Mouse (Mus musculus) midbrain, embryonic 10.5 days (tissue): ENCODE measurements around the gene Acmsd. TPM values are rescaled to one million over a fixed set of nuclear protein-coding genes. Genes with fewer than 3 reads are reported as not detected.

Source experiments
- DNase-seq: peaks from one replicate; pipeline ENCODE4 v3.0.0-alpha.2; 2017; ENCODE audit warnings: low spot score
- H3K27ac ChIP-seq: fragments of 300-500 bp; sonication (generic); replicated peaks from 2 replicates; pipeline ENCODE4 v1.5.1; 2016; ENCODE audit warnings: mild to moderate bottlenecking
- H3K27me3 ChIP-seq: fragments of 300-500 bp; sonication (generic); 2 replicates; pipeline ENCODE4 v1.6.1; 2016; ENCODE audit warnings: low read depth, mild to moderate bottlenecking; ENCODE audit not compliant: poor library complexity, severe bottlenecking
- H3K36me3 ChIP-seq: fragments of 300-500 bp; sonication (generic); 2 replicates; pipeline ENCODE4 v1.6.1; 2016; ENCODE audit warnings: mild to moderate bottlenecking, moderate library complexity
- H3K4me1 ChIP-seq: fragments of 300-500 bp; sonication (generic); 2 replicates; pipeline ENCODE4 v1.6.1; 2016
- H3K4me3 ChIP-seq: fragments of 300-500 bp; sonication (generic); 2 replicates; pipeline ENCODE4 v1.5.1; 2016; ENCODE audit warnings: mild to moderate bottlenecking, moderate library complexity
- H3K9me3 ChIP-seq: fragments of 300-500 bp; sonication (generic); replicated peaks from 2 replicates; pipeline ENCODE4 v1.6.1; 2016; ENCODE audit warnings: mild to moderate bottlenecking
- WGBS: fragments of 180-500 bp; shearing (Covaris S2); methylation state at CpG from one replicate; pipeline ENCODE4 v1.1.7; 2016; 5-methylcytosine and 5-hydroxymethylcytosine counted together
- polyA plus RNA-seq: library from polyadenylated mRNA; unstranded; fragments of >200 nt; fragmentation: Nextera tagmentation; extraction: Ambion mirVana; gene quantifications from 2 replicates; pipeline ENCODE4 v1.2.1, GENCODE M21; 2016

Acmsd gene
- polyA plus RNA-seq, 1 experiment from 2014 or later: 0.20 TPM

DNA sequence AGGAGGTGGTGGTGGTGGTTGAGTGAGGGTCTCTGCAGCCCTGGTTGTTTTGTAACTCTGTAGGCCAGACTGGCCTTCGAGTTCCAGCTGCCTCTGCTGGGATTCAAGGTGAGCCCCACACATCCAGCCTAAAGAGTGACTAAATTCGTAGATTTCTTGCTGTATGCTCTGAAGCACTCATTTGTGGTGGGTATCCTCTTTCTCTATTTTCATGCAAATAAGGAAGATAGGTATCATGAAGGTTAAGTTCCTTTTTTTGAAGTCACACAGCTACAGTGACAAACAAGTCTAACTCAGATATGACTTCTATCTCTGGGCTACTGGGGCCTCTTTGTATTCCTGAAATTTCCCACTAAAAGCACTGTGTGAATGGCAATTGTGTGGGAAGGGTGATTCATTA is 51.6 kb downstream of the Acmsd start:
- WGBS: 82% methylated on average over 2 of the region's 2 CpGs
- H3K4me3 ChIP-seq: no peak overlapping the region
- no peaks in the 10 kb centered on the region for H3K9me3 ChIP-seq
- peaks cover 40% of the 10 kb centered on the region for H3K36me3 ChIP-seq
- no peak for DNase-seq
- no peaks in the 10 kb centered on the region for H3K27me3 ChIP-seq
- no peak overlapping the region for H3K27ac ChIP-seq
- H3K4me1 ChIP-seq: peaks cover 52% of the 10 kb centered on the region

DNA sequence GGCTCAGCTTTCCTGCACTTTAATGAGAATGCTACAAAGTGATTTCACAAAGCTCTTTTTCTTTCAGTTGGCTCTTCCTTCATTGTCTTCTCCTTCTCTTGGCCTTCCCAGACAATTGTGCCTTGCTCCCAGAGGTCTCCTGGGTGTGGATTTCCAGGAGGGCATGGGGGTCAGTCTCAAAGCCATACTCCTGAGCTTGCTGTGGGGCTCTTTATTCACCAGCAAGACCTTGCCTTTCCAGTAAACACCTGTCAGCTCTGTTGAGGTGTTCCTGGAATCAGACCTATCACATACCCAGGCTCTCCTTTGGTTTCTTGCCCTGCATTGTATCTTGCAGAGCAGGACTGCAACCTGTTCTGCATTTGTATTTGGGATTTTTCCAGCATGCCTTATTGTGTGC is 54.6 kb downstream of the Acmsd start:
- H3K27me3 ChIP-seq: no peaks in the 10 kb centered on the region
- H3K4me1 ChIP-seq: peaks cover 40% of the 10 kb centered on the region
- peaks cover 25% of the 10 kb centered on the region for H3K36me3 ChIP-seq
- no peak for DNase-seq
- H3K27ac ChIP-seq: no peak overlapping the region
- no peak overlapping the region for H3K4me3 ChIP-seq
- H3K9me3 ChIP-seq: no peaks in the 10 kb centered on the region

DNA sequence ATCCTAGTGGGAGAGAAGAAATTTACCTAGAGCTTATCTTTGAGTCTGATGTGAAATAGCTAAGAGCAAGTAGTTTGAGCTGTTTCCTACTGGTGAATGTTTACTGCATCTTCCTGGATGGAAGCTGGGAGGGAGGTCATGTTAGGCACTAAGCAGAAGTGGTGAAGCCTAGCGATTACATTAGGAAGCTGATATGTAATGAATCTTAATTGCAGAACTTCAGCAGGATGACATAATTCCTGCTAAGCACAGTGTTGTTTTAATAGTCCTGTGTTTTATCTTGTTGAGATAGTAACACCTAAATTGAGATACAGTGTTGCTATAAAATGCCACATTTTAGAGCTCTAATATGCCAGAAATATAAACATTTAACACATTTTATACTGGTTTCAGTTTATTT is 56.7 kb downstream of the Acmsd start:
- H3K36me3 ChIP-seq: peaks cover 16% of the 10 kb centered on the region
- 90% methylated on average over 1 of the region's 1 CpGs for WGBS
- no peak overlapping the region for H3K27ac ChIP-seq

DNA sequence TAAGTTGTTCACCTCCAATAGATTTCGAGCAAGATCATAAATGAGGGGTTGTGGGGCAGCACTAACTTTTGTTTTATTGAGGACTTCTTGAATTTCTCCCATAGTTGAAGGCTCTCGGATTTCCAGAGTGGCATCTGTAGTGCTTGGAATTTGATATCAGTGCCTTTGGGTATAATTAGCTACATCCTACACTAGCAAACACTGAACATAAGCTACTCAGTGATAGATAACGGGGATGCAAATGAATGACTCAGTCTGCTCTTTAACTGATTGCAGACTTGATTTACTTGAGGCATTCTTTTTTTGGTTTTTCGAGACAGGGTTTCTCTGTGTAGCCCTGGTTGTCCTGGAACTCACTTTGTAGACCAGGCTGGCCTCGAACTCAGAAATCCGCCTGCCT is 59.7 kb downstream of the Acmsd start:
- no peak overlapping the region for H3K4me3 ChIP-seq
- peaks cover 30% of the 10 kb centered on the region for H3K36me3 ChIP-seq
- DNase-seq: no peak
- no peaks in the 10 kb centered on the region for H3K9me3 ChIP-seq
- no peaks in the 10 kb centered on the region for H3K27me3 ChIP-seq
- 93% methylated on average over 6 of the region's 6 CpGs for WGBS
- H3K27ac ChIP-seq: no peak overlapping the region
- H3K4me1 ChIP-seq: peaks cover under 1% of the 10 kb centered on the region; the same call in 1 of the 2 replicates

More for the DNA sequence above, 56.7 kb downstream of the Acmsd start:
- H3K9me3 ChIP-seq: no peaks in the 10 kb centered on the region
- peaks cover 27% of the 10 kb centered on the region for H3K4me1 ChIP-seq
- no peaks in the 10 kb centered on the region for H3K27me3 ChIP-seq
- H3K4me3 ChIP-seq: no peak overlapping the region
- DNase-seq: no peak

DNA sequence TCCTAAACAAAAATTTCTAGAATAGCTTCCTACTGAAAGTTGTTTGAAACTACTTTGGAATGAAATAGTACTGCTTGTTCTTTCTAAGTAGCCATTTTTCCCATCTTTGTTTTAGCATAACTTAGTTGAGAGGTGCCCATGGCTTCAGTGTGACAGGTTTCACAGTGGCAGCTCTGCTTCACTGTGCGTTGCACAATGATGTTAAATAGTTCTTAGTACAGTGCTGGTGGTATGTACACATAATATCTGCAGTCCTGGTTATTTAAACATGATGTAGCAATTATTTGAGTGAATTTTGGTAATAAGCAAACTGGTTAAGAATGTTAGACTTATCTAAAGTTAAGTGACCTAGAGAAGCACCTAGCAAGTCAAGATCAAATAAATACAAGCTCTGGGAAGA is 64.2 kb downstream of the Acmsd start:
- DNase-seq: no peak
- H3K36me3 ChIP-seq: peaks cover 49% of the 10 kb centered on the region
- H3K27me3 ChIP-seq: no peaks in the 10 kb centered on the region
- H3K4me3 ChIP-seq: no peak overlapping the region
- H3K9me3 ChIP-seq: no peaks in the 10 kb centered on the region
- no peaks in the 10 kb centered on the region for H3K4me1 ChIP-seq
- 91% methylated on average over 1 of the region's 1 CpGs for WGBS
- no peak overlapping the region for H3K27ac ChIP-seq

DNA sequence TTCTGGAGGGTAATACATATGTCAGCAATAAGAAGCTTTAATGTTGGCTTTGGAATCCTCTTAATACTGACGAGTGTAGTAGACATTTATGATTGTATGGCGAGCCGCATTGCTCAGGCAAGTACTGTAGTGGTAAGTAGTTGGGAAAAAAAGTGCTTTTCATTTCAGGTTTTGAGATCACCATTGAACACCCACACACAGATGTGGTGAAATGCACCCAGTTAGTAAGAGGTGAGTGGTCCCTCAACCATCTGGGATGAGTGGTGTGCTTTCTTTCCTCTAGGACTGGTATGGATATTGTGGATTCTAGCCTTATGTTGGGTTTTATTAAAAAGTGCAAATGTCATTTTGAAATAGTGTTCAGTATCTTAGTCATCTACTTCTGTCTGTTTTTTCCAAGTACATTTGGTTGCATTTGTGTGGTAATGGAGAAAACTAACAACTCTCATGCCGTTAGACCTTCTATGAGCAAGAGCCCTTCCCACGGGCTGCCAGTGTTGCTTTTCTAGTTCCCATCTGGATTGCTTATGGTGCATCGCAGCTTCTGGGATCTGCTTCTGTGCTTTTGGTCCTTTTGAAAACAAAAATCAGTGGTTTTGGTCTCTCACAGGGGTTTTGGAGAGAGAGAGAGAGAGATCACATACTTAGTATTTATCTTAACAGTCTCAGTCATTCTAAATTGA is 66.0 kb downstream of the Acmsd start:
- Histone ChIP-seq H3K4me1 (no peaks in the 10 kb centered on the region), H3K4me3 (no peak overlapping the region), H3K27me3 (no peaks in the 10 kb centered on the region), H3K27ac (no peak overlapping the region), H3K36me3 (peaks cover 66% of the 10 kb centered on the region), H3K9me3 (no peaks in the 10 kb centered on the region)
- DNase-seq: no peak
- WGBS: 92% methylated on average over 6 of the region's 6 CpGs

DNA sequence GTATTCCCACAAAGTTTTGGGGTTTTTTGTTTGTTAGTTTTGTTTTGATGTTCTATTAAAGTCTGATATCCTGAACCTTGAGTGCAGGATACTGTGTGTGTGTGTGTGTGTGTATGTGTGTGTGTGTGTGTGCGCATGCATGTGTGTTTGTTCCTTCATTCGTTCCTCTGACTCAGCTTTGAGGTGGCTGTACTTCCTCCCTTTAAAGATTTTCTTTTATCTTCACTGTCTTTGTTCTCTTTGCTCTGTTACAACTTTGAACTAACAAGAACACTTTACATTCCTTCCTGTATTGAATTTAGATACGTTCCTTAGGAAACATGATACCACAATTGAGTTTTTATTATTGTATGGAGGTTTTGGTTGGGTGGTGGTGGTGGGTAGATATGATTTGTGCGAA is 67.1 kb downstream of the Acmsd start:
- Histone ChIP-seq H3K27ac (no peak overlapping the region), H3K9me3 (no peaks in the 10 kb centered on the region), H3K4me3 (no peak overlapping the region), H3K27me3 (no peaks in the 10 kb centered on the region), H3K36me3 (peaks cover 75% of the 10 kb centered on the region), H3K4me1 (no peaks in the 10 kb centered on the region)
- no peak for DNase-seq
- 85% methylated on average over 4 of the region's 4 CpGs for WGBS

DNA sequence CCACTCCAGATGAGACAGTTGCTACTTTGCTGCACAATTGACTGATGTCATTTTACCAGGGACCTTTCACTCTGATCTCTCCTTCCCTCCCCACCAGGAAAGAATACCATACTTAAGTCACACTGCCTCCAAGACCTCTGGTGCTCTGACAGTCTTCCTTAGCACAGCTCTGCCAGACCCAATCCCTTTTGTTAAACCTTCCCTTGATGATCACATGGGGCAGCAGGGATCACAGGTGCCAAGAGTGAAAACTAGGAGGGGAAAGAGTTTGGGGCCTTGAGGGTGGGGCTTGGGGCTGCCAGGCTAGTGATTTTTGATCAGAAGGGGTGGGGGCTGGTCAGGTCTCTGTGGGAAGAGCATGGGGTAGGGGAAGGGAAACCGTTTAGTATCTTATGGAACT is 67.5 kb downstream of the Acmsd start:
- peaks cover 76% of the 10 kb centered on the region for H3K36me3 ChIP-seq
- H3K27ac ChIP-seq: no peak overlapping the region
- H3K4me1 ChIP-seq: no peaks in the 10 kb centered on the region
- WGBS: 86% methylated on average over 1 of the region's 1 CpGs
- no peaks in the 10 kb centered on the region for H3K27me3 ChIP-seq
- no peaks in the 10 kb centered on the region for H3K9me3 ChIP-seq
- H3K4me3 ChIP-seq: no peak overlapping the region
- no peak for DNase-seq

DNA sequence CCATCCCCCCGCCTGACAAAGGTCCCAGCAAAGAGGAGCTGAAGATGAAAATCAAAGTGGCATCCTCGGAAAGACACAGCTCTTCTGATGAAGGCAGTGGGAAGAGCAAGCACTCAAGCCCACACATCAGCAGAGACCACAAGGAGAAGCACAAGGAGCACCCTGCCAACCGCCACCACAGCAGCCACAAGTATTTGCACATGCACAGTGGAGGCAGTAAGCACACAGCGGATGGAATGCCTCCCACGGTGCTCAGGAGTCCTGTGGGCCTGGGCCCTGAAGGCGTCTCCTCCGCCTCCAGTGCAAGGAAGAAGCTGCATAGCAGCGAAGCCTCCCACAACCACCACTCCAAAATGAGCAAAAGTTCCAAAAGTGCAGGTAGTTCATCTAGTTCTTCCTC is 73.7 kb downstream of the Acmsd start:
- Histone ChIP-seq H3K4me1 (no peaks in the 10 kb centered on the region), H3K27me3 (no peaks in the 10 kb centered on the region), H3K36me3 (peaks cover 89% of the 10 kb centered on the region), H3K27ac (no peak overlapping the region), H3K4me3 (no peak overlapping the region), H3K9me3 (no peaks in the 10 kb centered on the region)
- no peak for DNase-seq
- 88% methylated on average over 8 of the region's 8 CpGs for WGBS

DNA sequence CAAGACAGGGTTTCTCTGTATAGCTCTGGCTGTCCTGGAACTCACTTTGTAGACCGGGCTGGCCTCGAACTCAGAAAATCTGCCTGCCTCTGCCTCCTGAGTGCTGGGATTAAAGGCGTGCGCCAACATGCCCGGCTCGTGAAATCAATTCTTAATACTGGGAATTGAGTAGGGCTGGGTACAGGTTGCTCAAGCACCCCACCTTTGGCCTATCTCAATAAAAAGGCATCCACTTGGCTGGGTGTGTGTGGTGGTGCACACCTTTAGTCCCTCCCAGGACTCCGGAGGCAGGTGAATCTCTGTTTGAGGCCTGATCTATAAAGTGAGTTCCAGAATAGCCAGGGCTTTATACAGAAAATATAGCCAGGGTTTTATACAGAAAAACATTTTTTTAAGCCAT is 79.5 kb downstream of the Acmsd start:
- WGBS: 95% methylated on average over 7 of the region's 7 CpGs
- no peak overlapping the region for H3K27ac ChIP-seq
- DNase-seq: no peak
- H3K4me1 ChIP-seq: peaks cover 8% of the 10 kb centered on the region; the same call in 1 of the 2 replicates
- H3K9me3 ChIP-seq: no peaks in the 10 kb centered on the region
- no peak overlapping the region for H3K4me3 ChIP-seq
- H3K27me3 ChIP-seq: no peaks in the 10 kb centered on the region
- peaks cover 41% of the 10 kb centered on the region for H3K36me3 ChIP-seq

DNA sequence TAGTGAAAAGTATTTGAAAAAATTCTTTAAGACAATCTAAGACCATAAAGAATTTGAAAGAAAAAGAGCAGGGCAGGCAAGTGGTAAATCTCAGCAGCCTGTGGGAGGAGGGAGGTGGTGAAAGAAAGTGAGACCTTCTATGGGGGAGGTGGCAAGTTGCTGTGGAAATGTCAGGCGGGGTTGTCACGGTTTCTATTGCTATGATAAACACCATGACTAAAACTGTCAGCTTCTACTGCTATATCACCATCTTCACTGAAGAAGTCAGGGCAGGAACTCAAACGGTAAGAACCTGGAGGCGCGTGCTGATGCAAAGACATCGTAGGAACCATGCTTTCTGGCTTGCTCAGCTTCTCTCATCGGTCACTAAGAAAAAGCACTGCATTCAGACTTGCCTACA is 83.7 kb downstream of the Acmsd start:
- Histone ChIP-seq H3K4me1 (peaks cover 8% of the 10 kb centered on the region; the same call in 1 of the 2 replicates), H3K9me3 (no peaks in the 10 kb centered on the region), H3K36me3 (0 out of 2 replicates have a peak, but pooled peaks cover 3% of the 10 kb centered on the region), H3K27ac (no peak overlapping the region), H3K27me3 (no peaks in the 10 kb centered on the region), H3K4me3 (no peak overlapping the region)
- WGBS: 69% methylated on average over 7 of the region's 7 CpGs
- DNase-seq: no peak

DNA sequence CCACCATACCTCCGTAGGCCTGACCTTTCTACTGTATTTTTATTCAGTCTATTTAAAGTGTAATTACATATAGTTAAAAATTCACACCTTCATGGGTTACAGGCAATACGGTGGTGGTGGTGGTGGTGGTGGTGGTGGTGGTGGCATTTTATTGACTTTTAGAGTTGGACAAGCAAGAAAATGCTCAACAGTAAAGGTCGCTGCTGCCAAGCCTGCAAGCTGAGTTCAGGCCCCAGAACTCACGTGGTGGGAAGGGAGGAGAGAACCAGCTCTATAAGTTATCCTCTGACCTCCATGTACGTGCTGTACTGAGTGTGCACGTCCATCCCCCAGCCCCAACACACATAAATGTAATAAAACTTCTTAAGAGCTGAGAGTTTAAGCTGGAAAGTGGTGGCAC is 87.2 kb downstream of the Acmsd start:
- Histone ChIP-seq H3K27me3 (no peaks in the 10 kb centered on the region), H3K9me3 (no peaks in the 10 kb centered on the region), H3K36me3 (no peaks in the 10 kb centered on the region), H3K4me3 (no peak overlapping the region), H3K27ac (no peak overlapping the region), H3K4me1 (peaks cover 8% of the 10 kb centered on the region; the same call in 1 of the 2 replicates)
- DNase-seq: no peak
- 92% methylated on average over 6 of the region's 6 CpGs for whole genome bisulfite sequencing
